Mouse (Mus musculus): ENCODE measurements around the gene Ldha.

- TF ChIP-seq POLR2A (IDR thresholded peaks at IDR 0.05; ENCODE audit: insufficient read depth, low read length) (no peak), CTCF (IDR thresholded peaks at IDR 0.05; ENCODE audit: low read depth, low read length) (no peak)
These were observed at the start of gene Ldha for GRCm38 (mm10) chr7:46840787-46841525.
